Mouse (Mus musculus) v-Abl transformed pro-B cells (cell line): ENCODE results near the gene Clcn3.

ENCODE experiments used
- in situ Hi-C, 2 experiments: fragments of 400-800 bp; cut with MboI; formaldehyde crosslinking; loops; one replicate each; pipeline ENCODE4 v1.15.1; 2025; ENCODE audit not compliant: unreplicated experiment in 2 of 2

Gene Clcn3

GRCm38 (mm10) chr8:60886736-60887135, 96.4 kb downstream of the Clcn3 start:
- in situ Hi-C loops: loop anchor here (25.0 kb wide), 2 partner anchors 101 to 601 kb away; partner anchors contain the start of genes Cbr4 (in 2 of the 2), Clcn3 (in 2 of the 2) and Nek1 (in 2 of the 2)

GRCm38 (mm10) chr8:60883419-60884137, 99.5 kb downstream of the Clcn3 start:
- in situ Hi-C loops: loop anchor here (25.0 kb wide), 2 partner anchors 104 to 604 kb away; partner anchors contain the start of genes Cbr4 (in 2 of the 2), Clcn3 (in 2 of the 2) and Nek1 (in 2 of the 2)

- in situ Hi-C loops: loop anchor here (25.0 kb wide), 2 partner anchors 109 to 609 kb away; partner anchors contain the start of genes Cbr4 (in 2 of the 2), Clcn3 (in 2 of the 2) and Nek1 (in 2 of the 2)
Measured at GRCm38 (mm10) chr8:60878617-60879016, 104.5 kb downstream of the Clcn3 start.

GRCm38 (mm10) chr8:60870231-60871193, 112.6 kb downstream of the Clcn3 start:
- in situ Hi-C loops: no loop called here

- in situ Hi-C loops: loop anchor here (5.0 to 10.0 kb wide), 3 partner anchors 185 to 255 kb away; no protein-coding TSS in a partner anchor
Measured at GRCm38 (mm10) chr8:60869761-60870160, 113.3 kb downstream of the Clcn3 start.

GRCm38 (mm10) chr8:60868236-60868965, 114.7 kb downstream of the Clcn3 start:
- in situ Hi-C loops: loop anchor here (5.0 to 10.0 kb wide), 3 partner anchors 186 to 254 kb away; no protein-coding TSS in a partner anchor

GRCm38 (mm10) chr8:60867468-60868115, 115.5 kb downstream of the Clcn3 start:
- in situ Hi-C loops: loop anchor here (5.0 to 10.0 kb wide), 3 partner anchors 187 to 253 kb away; no protein-coding TSS in a partner anchor

GRCm38 (mm10) chr8:60865504-60866114, 117.5 kb downstream of the Clcn3 start:
- in situ Hi-C loops: loop anchor here (5.0 to 10.0 kb wide), 3 partner anchors 189 to 251 kb away; no protein-coding TSS in a partner anchor

GRCm38 (mm10) chr8:60864875-60865274, 118.2 kb downstream of the Clcn3 start:
- in situ Hi-C loops: loop anchor here (5.0 to 10.0 kb wide), 3 partner anchors 190 to 250 kb away; no protein-coding TSS in a partner anchor

GRCm38 (mm10) chr8:60861783-60862182, 121.3 kb downstream of the Clcn3 start:
- in situ Hi-C loops: loop anchor here (10.0 kb wide), 2 partner anchors 193 to 247 kb away; no protein-coding TSS in a partner anchor

GRCm38 (mm10) chr8:60860749-60861148, 122.4 kb downstream of the Clcn3 start:
- in situ Hi-C loops: loop anchor here (10.0 kb wide), 2 partner anchors 194 to 246 kb away; no protein-coding TSS in a partner anchor
